Mouse (Mus musculus): Measurements from ENCODE around the gene Pde3a. TPM values are rescaled to one million over a fixed set of nuclear protein-coding genes. Genes with fewer than 3 reads are reported as not detected.

The Pde3a gene
- 1.4 and 1.7 TPM in 2 replicates for polyA plus RNA-seq (2015; fragmentation: Nextera tagmentation; extraction: Ambion mirVana)

GRCm38 (mm10) chr6:141248691-141249584 lies at the start of gene Pde3a:
Pde3a (plus strand) TSS chr6:141249269.
- no peaks in the 10 kb centered on the region for H3K9me3 ChIP-seq (ENCODE audit: control insufficient read depth, low read length)
- H3K9ac ChIP-seq (replicated peaks; ENCODE audit: low read depth, low read length) = peak within 1 kb of the TSS; percentile 65
- no peaks in the 10 kb centered on the region for H3K36me3 ChIP-seq (ENCODE audit: control insufficient read depth, insufficient read depth)
- WGBS = 2% methylated on average over 24 of the region's 28 CpGs
- H3K27ac ChIP-seq (ENCODE audit: low read length) = no peak within 1 kb of the TSS
- peak within 1 kb of the TSS; percentile 96 for H3K4me2 ChIP-seq (ENCODE audit: low read length)
- H3K27me3 ChIP-seq (replicated peaks; ENCODE audit: control insufficient read depth, insufficient read depth, low read length) = peaks cover 16% of the 10 kb centered on the region
- H3K4me1 ChIP-seq (replicated peaks; ENCODE audit: control insufficient read depth, insufficient read depth, low read length) = peaks cover 13% of the 10 kb centered on the region
- peak; percentile 34 for ATAC-seq
- H3K4me3 ChIP-seq (replicated peaks; ENCODE audit: low read length) = peak within 1 kb of the TSS; percentile 67

GRCm38 (mm10) chr6:141200173-141200615 lies 48.9 kb upstream of the Pde3a start:
- no peak overlapping the region for H3K4me2 ChIP-seq (ENCODE audit: low read length)
- no peaks in the 10 kb centered on the region for H3K4me1 ChIP-seq (replicated peaks; ENCODE audit: control insufficient read depth, insufficient read depth, low read length)
- H3K27me3 ChIP-seq (replicated peaks; ENCODE audit: control insufficient read depth, insufficient read depth, low read length) = no peaks in the 10 kb centered on the region
- H3K4me3 ChIP-seq (replicated peaks; ENCODE audit: low read length) = no peak overlapping the region
- no peak overlapping the region for H3K27ac ChIP-seq (ENCODE audit: low read length)
- no peak overlapping the region for H3K9ac ChIP-seq (replicated peaks; ENCODE audit: low read depth, low read length)
- no peaks in the 10 kb centered on the region for H3K36me3 ChIP-seq (ENCODE audit: control insufficient read depth, insufficient read depth)
- no peak for ATAC-seq
- H3K9me3 ChIP-seq (ENCODE audit: control insufficient read depth, low read length) = no peaks in the 10 kb centered on the region

GRCm38 (mm10) chr6:141207531-141207930 lies 41.5 kb upstream of the Pde3a start:
- H3K27me3 ChIP-seq (replicated peaks; ENCODE audit: control insufficient read depth, insufficient read depth, low read length) = no peaks in the 10 kb centered on the region
- ATAC-seq = no peak
- no peak overlapping the region for H3K4me3 ChIP-seq (replicated peaks; ENCODE audit: low read length)
- H3K36me3 ChIP-seq (ENCODE audit: control insufficient read depth, insufficient read depth) = no peaks in the 10 kb centered on the region
- WGBS = 87% methylated on average over 6 of the region's 6 CpGs
- H3K4me1 ChIP-seq (replicated peaks; ENCODE audit: control insufficient read depth, insufficient read depth, low read length) = no peaks in the 10 kb centered on the region
- no peak overlapping the region for H3K27ac ChIP-seq (ENCODE audit: low read length)
- H3K4me2 ChIP-seq (ENCODE audit: low read length) = no peak overlapping the region
- no peaks in the 10 kb centered on the region for H3K9me3 ChIP-seq (ENCODE audit: control insufficient read depth, low read length)
- H3K9ac ChIP-seq (replicated peaks; ENCODE audit: low read depth, low read length) = no peak overlapping the region

- Histone ChIP-seq H3K27ac (ENCODE audit: low read length) (no peak overlapping the region), H3K9ac (replicated peaks; ENCODE audit: low read depth, low read length) (no peak overlapping the region), H3K27me3 (replicated peaks; ENCODE audit: control insufficient read depth, insufficient read depth, low read length) (no peaks in the 10 kb centered on the region), H3K4me2 (ENCODE audit: low read length) (no peak overlapping the region), H3K36me3 (ENCODE audit: control insufficient read depth, insufficient read depth) (no peaks in the 10 kb centered on the region), H3K9me3 (ENCODE audit: control insufficient read depth, low read length) (no peaks in the 10 kb centered on the region), H3K4me1 (replicated peaks; ENCODE audit: control insufficient read depth, insufficient read depth, low read length) (no peaks in the 10 kb centered on the region), H3K4me3 (replicated peaks; ENCODE audit: low read length) (no peak overlapping the region)
- no peak for ATAC-seq
- 84% methylated on average over 1 of the region's 1 CpGs for WGBS
Measured at GRCm38 (mm10) chr6:141208283-141208872, 40.7 kb upstream of the Pde3a start.

- H3K27me3 ChIP-seq (replicated peaks; ENCODE audit: control insufficient read depth, insufficient read depth, low read length) = no peaks in the 10 kb centered on the region
- H3K4me2 ChIP-seq (ENCODE audit: low read length) = no peak overlapping the region
- H3K27ac ChIP-seq (ENCODE audit: low read length) = no peak overlapping the region
- no peak overlapping the region for H3K9ac ChIP-seq (replicated peaks; ENCODE audit: low read depth, low read length)
- H3K4me1 ChIP-seq (replicated peaks; ENCODE audit: control insufficient read depth, insufficient read depth, low read length) = no peaks in the 10 kb centered on the region
- H3K36me3 ChIP-seq (ENCODE audit: control insufficient read depth, insufficient read depth) = no peaks in the 10 kb centered on the region
- 96% methylated on average over 3 of the region's 3 CpGs for WGBS
- ATAC-seq = no peak
- H3K4me3 ChIP-seq (replicated peaks; ENCODE audit: low read length) = no peak overlapping the region
- H3K9me3 ChIP-seq (ENCODE audit: control insufficient read depth, low read length) = no peaks in the 10 kb centered on the region
Measured at GRCm38 (mm10) chr6:141210021-141210420, 39.0 kb upstream of the Pde3a start.

GRCm38 (mm10) chr6:141221081-141221480 lies 28.0 kb upstream of the Pde3a start:
- no peak overlapping the region for H3K9ac ChIP-seq (replicated peaks; ENCODE audit: low read depth, low read length)
- no peaks in the 10 kb centered on the region for H3K4me1 ChIP-seq (replicated peaks; ENCODE audit: control insufficient read depth, insufficient read depth, low read length)
- H3K27ac ChIP-seq (ENCODE audit: low read length) = no peak overlapping the region
- H3K4me3 ChIP-seq (replicated peaks; ENCODE audit: low read length) = no peak overlapping the region
- WGBS = 67% methylated on average over 3 of the region's 3 CpGs
- no peaks in the 10 kb centered on the region for H3K36me3 ChIP-seq (ENCODE audit: control insufficient read depth, insufficient read depth)
- ATAC-seq = no peak
- no peaks in the 10 kb centered on the region for H3K27me3 ChIP-seq (replicated peaks; ENCODE audit: control insufficient read depth, insufficient read depth, low read length)
- no peak overlapping the region for H3K4me2 ChIP-seq (ENCODE audit: low read length)
- H3K9me3 ChIP-seq (ENCODE audit: control insufficient read depth, low read length) = no peaks in the 10 kb centered on the region

GRCm38 (mm10) chr6:141226851-141227657 lies 22.0 kb upstream of the Pde3a start:
- H3K4me1 ChIP-seq (replicated peaks; ENCODE audit: control insufficient read depth, insufficient read depth, low read length) = no peaks in the 10 kb centered on the region
- no peaks in the 10 kb centered on the region for H3K36me3 ChIP-seq (ENCODE audit: control insufficient read depth, insufficient read depth)
- WGBS = 84% methylated on average over 15 of the region's 15 CpGs
- H3K27me3 ChIP-seq (replicated peaks; ENCODE audit: control insufficient read depth, insufficient read depth, low read length) = no peaks in the 10 kb centered on the region
- ATAC-seq = no peak
- H3K27ac ChIP-seq (ENCODE audit: low read length) = no peak overlapping the region
- no peak overlapping the region for H3K4me2 ChIP-seq (ENCODE audit: low read length)
- H3K4me3 ChIP-seq (replicated peaks; ENCODE audit: low read length) = no peak overlapping the region
- no peak overlapping the region for H3K9ac ChIP-seq (replicated peaks; ENCODE audit: low read depth, low read length)
- H3K9me3 ChIP-seq (ENCODE audit: control insufficient read depth, low read length) = no peaks in the 10 kb centered on the region

GRCm38 (mm10) chr6:141227658-141228005 lies 21.4 kb upstream of the Pde3a start:
- H3K27ac ChIP-seq (ENCODE audit: low read length) = no peak overlapping the region

GRCm38 (mm10) chr6:141232756-141233382 lies 16.2 kb upstream of the Pde3a start:
- WGBS = 80% methylated on average over 6 of the region's 6 CpGs
- Histone ChIP-seq H3K4me3 (replicated peaks; ENCODE audit: low read length) (no peak overlapping the region), H3K9ac (replicated peaks; ENCODE audit: low read depth, low read length) (no peak overlapping the region), H3K36me3 (ENCODE audit: control insufficient read depth, insufficient read depth) (no peaks in the 10 kb centered on the region), H3K9me3 (ENCODE audit: control insufficient read depth, low read length) (no peaks in the 10 kb centered on the region), H3K4me1 (replicated peaks; ENCODE audit: control insufficient read depth, insufficient read depth, low read length) (no peaks in the 10 kb centered on the region), H3K4me2 (ENCODE audit: low read length) (no peak overlapping the region), H3K27me3 (replicated peaks; ENCODE audit: control insufficient read depth, insufficient read depth, low read length) (no peaks in the 10 kb centered on the region), H3K27ac (ENCODE audit: low read length) (no peak overlapping the region)
- ATAC-seq = no peak

More at GRCm38 (mm10) chr6:141227658-141228005, 21.4 kb upstream of the Pde3a start:
- no peak overlapping the region for H3K4me2 ChIP-seq (ENCODE audit: low read length)
- no peaks in the 10 kb centered on the region for H3K4me1 ChIP-seq (replicated peaks; ENCODE audit: control insufficient read depth, insufficient read depth, low read length)
- H3K36me3 ChIP-seq (ENCODE audit: control insufficient read depth, insufficient read depth) = no peaks in the 10 kb centered on the region
- H3K9me3 ChIP-seq (ENCODE audit: control insufficient read depth, low read length) = no peaks in the 10 kb centered on the region
- no peaks in the 10 kb centered on the region for H3K27me3 ChIP-seq (replicated peaks; ENCODE audit: control insufficient read depth, insufficient read depth, low read length)
- ATAC-seq = no peak
- no peak overlapping the region for H3K4me3 ChIP-seq (replicated peaks; ENCODE audit: low read length)
- 68% methylated on average over 3 of the region's 3 CpGs for WGBS
- no peak overlapping the region for H3K9ac ChIP-seq (replicated peaks; ENCODE audit: low read depth, low read length)
